ENCODE assay signal across 13 mouse cellular contexts in the genomic region with DNA sequence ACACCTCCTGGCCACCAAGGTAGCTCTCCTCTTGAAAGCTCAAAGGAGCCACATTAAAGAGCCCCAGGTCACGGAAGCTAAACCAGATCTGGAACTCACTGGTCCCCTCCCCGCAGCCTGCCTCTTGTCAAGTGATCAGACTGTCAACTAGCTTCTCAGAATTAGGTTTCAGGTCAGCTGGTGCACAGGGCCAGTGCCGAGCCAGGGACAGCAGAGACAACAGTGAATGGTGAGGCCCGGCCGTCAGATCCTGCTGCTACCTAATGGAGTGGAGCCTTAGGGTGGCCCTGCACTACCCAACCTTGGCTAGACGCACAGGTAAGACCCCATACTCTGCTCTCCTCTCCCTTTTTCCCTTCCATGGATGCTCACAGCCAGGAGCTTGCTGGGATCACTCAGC. TPM values are rescaled to one million over a fixed set of nuclear protein-coding genes. Genes with fewer than 3 reads are reported as not detected.
DNase-seq lines count a peak whose midpoint lies in the region; ATAC-seq and TF ChIP-seq lines count a peak whose summit lies in the region.
"Had no signal": no experiment of that assay in that cellular context is flagged by ENCODE, and none has a peak within 500 bp of the region (broad histone marks: within the 10 kb centered on the region; RNA-seq: fewer than 3 reads in every experiment).

Gene Ucp3, plus strand, starts transcription at position 214 of the 400 bp plus-strand sequence.

- DNase-seq in heart, adult 11 months, result peak; percentile 97
- no peak for DNase-seq in adrenal gland, adult 8-10 months
- DNase-seq in gastrocnemius, postnatal 36 days, result peak; percentile 47 to 58
- peak; percentile 63 to 72 for DNase-seq in heart, postnatal 10 days
- DNase-seq in hindbrain, embryonic 11.5 days (ENCODE audit: low spot score), result no peak
- no peak for DNase-seq in midbrain, postnatal 0 days (ENCODE audit: low spot score)
- DNase-seq: cerebellum, adult 2 months had no signal

- no peak for TF ChIP-seq CTCF in midbrain, postnatal 0 days (IDR thresholded peaks at IDR 0.05)

- no peak for ATAC-seq in heart, embryonic 12.5 days (ENCODE audit: insufficient number of reproducible peaks, low FRiP score)
- ATAC-seq in hindbrain, embryonic 11.5 days (ENCODE audit: low FRiP score), result no peak
- no peak for ATAC-seq in granulocyte monocyte progenitor cell, adult 5-6 weeks (replicated peaks; ENCODE audit: poor library complexity, severe bottlenecking)
- ATAC-seq in midbrain, postnatal 0 days (ENCODE audit: low FRiP score), result no peak

- H3K27ac ChIP-seq in heart, embryonic 12.5 days (ENCODE audit: poor library complexity, severe bottlenecking), result no peak within 1 kb of the TSS
- H3K27ac ChIP-seq in hindbrain, embryonic 11.5 days (ENCODE audit: low read depth, low read length), result no peak within 1 kb of the TSS
- no peak within 1 kb of the TSS for H3K27ac ChIP-seq in midbrain, postnatal 0 days (ENCODE audit: low read depth, low read length)
- H3K27ac ChIP-seq: embryonic facial prominence, embryonic 10.5 days; liver, embryonic 14.5 days had no signal

- H3K9ac ChIP-seq in heart, embryonic 12.5 days, result no peak within 1 kb of the TSS
- no peak within 1 kb of the TSS for H3K9ac ChIP-seq in hindbrain, embryonic 11.5 days (ENCODE audit: low read depth, low read length)
- no peak within 1 kb of the TSS for H3K9ac ChIP-seq in midbrain, postnatal 0 days (replicated peaks; ENCODE audit: low read length, poor library complexity, severe bottlenecking)
- H3K9ac ChIP-seq: liver, embryonic 14.5 days had no signal

- intact Hi-C loops in gastrocnemius, postnatal 36 days (cut with DNase I), result no loop called here
- intact Hi-C loops in heart, postnatal 10 days (cut with DNase I), result no loop called here

- 57% methylated on average over 6 of the region's 6 CpGs for WGBS in heart, embryonic 12.5 days
- 90% methylated on average over 6 of the region's 6 CpGs for WGBS in hindbrain, embryonic 11.5 days
- WGBS in midbrain, postnatal 0 days, result 85% methylated on average over 6 of the region's 6 CpGs

- H3K4me3 ChIP-seq in heart, embryonic 12.5 days, result no peak within 1 kb of the TSS
- H3K4me3 ChIP-seq in hindbrain, embryonic 11.5 days (ENCODE audit: low read depth, low read length), result no peak within 1 kb of the TSS
- no peak within 1 kb of the TSS for H3K4me3 ChIP-seq in midbrain, postnatal 0 days (ENCODE audit: low read depth, low read length)
- H3K4me3 ChIP-seq: embryonic facial prominence, embryonic 10.5 days had no signal

- peaks cover 41% of the 10 kb centered on the region for H3K4me1 ChIP-seq in heart, embryonic 12.5 days (replicated peaks)
- H3K4me1 ChIP-seq in hindbrain, embryonic 11.5 days (replicated peaks; ENCODE audit: control insufficient read depth, insufficient read depth, low read length), result no peaks in the 10 kb centered on the region
- H3K4me1 ChIP-seq in midbrain, postnatal 0 days (ENCODE audit: insufficient read depth, low read length), result no peaks in the 10 kb centered on the region
- H3K4me1 ChIP-seq: embryonic facial prominence, embryonic 10.5 days had no signal

- H3K36me3 ChIP-seq in heart, embryonic 12.5 days, result peaks cover 12% of the 10 kb centered on the region
- no peaks in the 10 kb centered on the region for H3K36me3 ChIP-seq in hindbrain, embryonic 11.5 days (ENCODE audit: control insufficient read depth, insufficient read depth, low read length)
- peaks cover 16% of the 10 kb centered on the region; the same call in 1 of the 2 replicates for H3K36me3 ChIP-seq in midbrain, postnatal 0 days (ENCODE audit: insufficient read depth, low read length)

- H3K9me3 ChIP-seq in heart, embryonic 12.5 days (replicated peaks), result no peaks in the 10 kb centered on the region
- no peaks in the 10 kb centered on the region for H3K9me3 ChIP-seq in hindbrain, embryonic 11.5 days (ENCODE audit: control insufficient read depth, low read length)
- no peaks in the 10 kb centered on the region for H3K9me3 ChIP-seq in midbrain, postnatal 0 days (ENCODE audit: low read length)
- H3K9me3 ChIP-seq: embryonic facial prominence, embryonic 10.5 days had no signal

- no peak within 1 kb of the TSS for H3K4me2 ChIP-seq in heart, embryonic 12.5 days
- H3K4me2 ChIP-seq in hindbrain, embryonic 11.5 days (replicated peaks; ENCODE audit: low read depth, low read length), result no peak within 1 kb of the TSS
- no peak within 1 kb of the TSS for H3K4me2 ChIP-seq in midbrain, postnatal 0 days (ENCODE audit: low read depth, low read length, poor library complexity, severe bottlenecking)

- H3K27me3 ChIP-seq in heart, embryonic 12.5 days (replicated peaks), result no peaks in the 10 kb centered on the region
- no peaks in the 10 kb centered on the region for H3K27me3 ChIP-seq in hindbrain, embryonic 11.5 days (ENCODE audit: control insufficient read depth, insufficient read depth, low read length)
- H3K27me3 ChIP-seq in midbrain, postnatal 0 days (ENCODE audit: insufficient read depth, low read length), result no peaks in the 10 kb centered on the region

RNA-seq across cellular contexts. Expression of gene Ucp3, which starts in this region (rescaled TPM):
- 0.10 and 0.20 TPM in 2 replicates for polyA plus RNA-seq in heart, embryonic 12.5 days (2016; fragmentation: Nextera tagmentation; extraction: Ambion mirVana)
- total RNA-seq in adrenal gland, adult 8-10 months (2022), result 10 to 100 TPM in 3 of 4 experiments, 1 to 10 TPM in 1; 6.3 to 17.8 (median 14.7) TPM
- total RNA-seq in gastrocnemius, postnatal 36 days (2021), result 100 to 1,000 TPM; 173 to 239 TPM
- 100 to 1,000 TPM in 1 of 2 experiments, 10 to 100 TPM in 1; 62.7 to 107 TPM for total RNA-seq in heart, postnatal 10 days (2021)
- polyA plus RNA-seq in hindbrain, embryonic 11.5 days (2014; fragmentation: Nextera tagmentation; extraction: Ambion mirVana), result not detected in 2 replicates
- total RNA-seq in granulocyte monocyte progenitor cell, adult 5-6 weeks (2014; fragmentation: Nextera tagmentation), result not detected in 2 replicates
- total RNA-seq in granulocyte monocyte progenitor cell, adult 5-6 weeks (2017), result not detected in 2 replicates
- not detected in 2 replicates for total RNA-seq in midbrain, postnatal 0 days (2014; rRNA removed)
- 0.06 and 0.16 TPM in 2 replicates for polyA plus RNA-seq in midbrain, postnatal 0 days (2015; fragmentation: Nextera tagmentation; extraction: Ambion mirVana)
- total RNA-seq: ES-E14; megakaryocyte-erythroid progenitor cell, adult 5-6 weeks had no signal

Comparison
In these comparisons a context has a peak if more than half of its experiments do, and no peak if none do; other contexts are left out.
1. DNase-seq: peak in heart, adult 11 months (single experiment), gastrocnemius, postnatal 36 days (2 of 2) and heart, postnatal 10 days (2 of 2); none in adrenal gland, adult 8-10 months (single experiment), hindbrain, embryonic 11.5 days (single experiment) and midbrain, postnatal 0 days (single experiment).